Mouse (Mus musculus) E14TG2a.4 (cell line): ENCODE data around the gene Rtn4rl1.
A peak's percentile ranks its signal among the peaks of the same experiment; 100 is the strongest.
"Not testable (repeated sequence)": the region's sequence is repeated elsewhere in the genome, so short reads cannot be mapped to it uniquely, and the experiment has no call there.

ENCODE experiments used
- H3K27me3 ChIP-seq: 2 replicates; pipeline ENCODE4 v1.6.1; 2014; ENCODE audit warnings: low read length, control low read depth; ENCODE audit not compliant: insufficient read depth
- H3K36me3 ChIP-seq: 2 replicates; pipeline ENCODE4 v1.6.1; 2014; ENCODE audit warnings: low read length, control low read depth; ENCODE audit not compliant: insufficient read depth
- H3K4me1 ChIP-seq: replicated peaks from 2 replicates; pipeline ENCODE4 v1.6.1; 2014; ENCODE audit warnings: low read depth, low read length, control low read depth
- H3K4me3 ChIP-seq: replicated peaks from 2 replicates; pipeline ENCODE4 v1.5.1; 2014; ENCODE audit warnings: mild to moderate bottlenecking, low read length
- H3K9me3 ChIP-seq: 2 replicates; pipeline ENCODE4 v1.6.1; 2014; ENCODE audit warnings: low read length, control low read depth
- CTCF ChIP-seq: conservative IDR thresholded peaks from 2 replicates; pipeline ENCODE4 v1.5.1; 2014; ENCODE audit warnings: low read length
- NANOG ChIP-seq: IDR thresholded peaks from 2 replicates; pipeline ENCODE4 v1.6.1; 2014; ENCODE audit warnings: borderline replicate concordance, low read length, mixed read lengths
- POU5F1 ChIP-seq: IDR thresholded peaks from 2 replicates; pipeline ENCODE4 v1.6.1; 2014; ENCODE audit warnings: low read length, borderline replicate concordance

Rtn4rl1 gene

GRCm38 (mm10) chr11:75290566-75291271 is 97.1 kb downstream of the Rtn4rl1 start:
- H3K4me3 ChIP-seq: 0 out of 2 replicates have a peak overlapping the region, but pooled peaks have one; percentile 48
- no peaks in the 10 kb centered on the region for H3K36me3 ChIP-seq
- H3K27me3 ChIP-seq: peaks cover 56% of the 10 kb centered on the region
- peak; percentile 94 for TF ChIP-seq CTCF
- TF ChIP-seq NANOG: no peak
- no peaks in the 10 kb centered on the region for H3K9me3 ChIP-seq
- peaks cover 64% of the 10 kb centered on the region for H3K4me1 ChIP-seq

GRCm38 (mm10) chr11:75291389-75292215 is 98.0 kb downstream of the Rtn4rl1 start:
- H3K36me3 ChIP-seq: no peaks in the 10 kb centered on the region
- H3K9me3 ChIP-seq: no peaks in the 10 kb centered on the region
- peaks cover 56% of the 10 kb centered on the region for H3K27me3 ChIP-seq
- H3K4me3 ChIP-seq: peak overlapping the region; percentile 48
- no peak for TF ChIP-seq POU5F1
- TF ChIP-seq CTCF: no peak
- no peak for TF ChIP-seq NANOG
- H3K4me1 ChIP-seq: peaks cover 57% of the 10 kb centered on the region

GRCm38 (mm10) chr11:75292281-75292680 is 98.7 kb downstream of the Rtn4rl1 start:
- Histone ChIP-seq H3K9me3 (no peaks in the 10 kb centered on the region), H3K27me3 (peaks cover 56% of the 10 kb centered on the region), H3K4me3 (peak overlapping the region; percentile 48), H3K4me1 (peaks cover 50% of the 10 kb centered on the region), H3K36me3 (no peaks in the 10 kb centered on the region)
- TF ChIP-seq CTCF (no peak), POU5F1 (no peak), NANOG (no peak)

- Histone ChIP-seq H3K4me1 (peaks cover 40% of the 10 kb centered on the region), H3K36me3 (peaks cover 7% of the 10 kb centered on the region), H3K9me3 (no peaks in the 10 kb centered on the region), H3K4me3 (peak overlapping the region; percentile 50), H3K27me3 (peaks cover 50% of the 10 kb centered on the region)
- no peak for TF ChIP-seq POU5F1
- no peak for TF ChIP-seq CTCF
- no peak for TF ChIP-seq NANOG
These were observed 100.3 kb downstream of the Rtn4rl1 start for GRCm38 (mm10) chr11:75293852-75294361.

GRCm38 (mm10) chr11:75294862-75295261 is 101.3 kb downstream of the Rtn4rl1 start:
- peaks cover 40% of the 10 kb centered on the region for H3K4me1 ChIP-seq
- TF ChIP-seq POU5F1 (no peak), CTCF (no peak), NANOG (no peak)
- peaks cover 16% of the 10 kb centered on the region for H3K36me3 ChIP-seq
- no peak overlapping the region for H3K4me3 ChIP-seq
- peaks cover 45% of the 10 kb centered on the region for H3K27me3 ChIP-seq
- H3K9me3 ChIP-seq: no peaks in the 10 kb centered on the region

- not testable (repeated sequence) for H3K4me3 ChIP-seq, H3K9me3 ChIP-seq
- peaks cover 40% of the 10 kb centered on the region for H3K4me1 ChIP-seq
- peaks cover 23% of the 10 kb centered on the region for H3K36me3 ChIP-seq
- peaks cover 45% of the 10 kb centered on the region for H3K27me3 ChIP-seq
These were observed 102.0 kb downstream of the Rtn4rl1 start for GRCm38 (mm10) chr11:75295534-75295933.

- H3K4me3 ChIP-seq: no peak overlapping the region
- H3K27me3 ChIP-seq: peaks cover 40% of the 10 kb centered on the region
- H3K4me1 ChIP-seq: peaks cover 34% of the 10 kb centered on the region
- H3K36me3 ChIP-seq: peaks cover 33% of the 10 kb centered on the region
- H3K9me3 ChIP-seq: no peaks in the 10 kb centered on the region
- TF ChIP-seq NANOG (no peak), CTCF (no peak), POU5F1 (no peak)
These were observed 102.9 kb downstream of the Rtn4rl1 start for GRCm38 (mm10) chr11:75296406-75297005.

GRCm38 (mm10) chr11:75297631-75298030 is 104.0 kb downstream of the Rtn4rl1 start:
- Histone ChIP-seq H3K9me3 (no peaks in the 10 kb centered on the region), H3K4me3 (no peak overlapping the region), H3K4me1 (peaks cover 23% of the 10 kb centered on the region), H3K27me3 (peaks cover 28% of the 10 kb centered on the region), H3K36me3 (peaks cover 44% of the 10 kb centered on the region)
- TF ChIP-seq CTCF (no peak), POU5F1 (no peak)

- TF ChIP-seq CTCF (no peak), NANOG (no peak), POU5F1 (no peak)
- H3K4me1 ChIP-seq: peaks cover 14% of the 10 kb centered on the region
- H3K9me3 ChIP-seq: no peaks in the 10 kb centered on the region
- no peak overlapping the region for H3K4me3 ChIP-seq
- peaks cover 53% of the 10 kb centered on the region for H3K36me3 ChIP-seq
- H3K27me3 ChIP-seq: peaks cover 20% of the 10 kb centered on the region
These were observed 104.9 kb downstream of the Rtn4rl1 start for GRCm38 (mm10) chr11:75298491-75298890.
